Mouse (Mus musculus): ENCODE results near the gene Arhgef18.

DNA sequence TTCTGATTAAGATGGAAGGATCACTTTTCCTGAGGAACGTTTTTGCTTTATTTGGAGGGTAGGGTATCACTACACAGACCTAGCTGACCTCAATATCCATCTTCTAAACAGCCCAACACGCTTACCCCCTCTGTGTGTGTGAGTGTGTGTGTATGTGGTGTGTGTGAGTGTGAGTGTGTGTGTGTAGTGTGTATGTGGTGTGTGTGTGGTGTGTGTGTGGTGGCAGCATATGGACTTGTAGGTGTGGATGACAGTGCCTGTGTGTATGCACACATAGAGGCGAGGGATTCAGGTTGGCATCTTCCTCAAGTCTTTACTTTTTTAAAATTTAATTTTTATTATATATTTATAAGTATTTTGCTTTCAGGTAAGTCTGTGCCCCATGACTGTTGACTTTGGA, 105.8 kb downstream of the Arhgef18 start:
- TF ChIP-seq GATA1 (IDR thresholded peaks at IDR 0.05; ENCODE audit: low read length), result no peak
- no peak for TF ChIP-seq TAL1 (IDR thresholded peaks at IDR 0.05; ENCODE audit: low read length)

Measured in erythroblast, embryonic 14.5 days (primary cell).